Mouse (Mus musculus): ENCODE measurements at regions not wholly inside any gene's neighbourhood (a gene's known extent, or its start where the extent isn't known, plus 50 kb on each side); places are given as distances from the start of the nearest gene placed in this dataset.

DNA sequence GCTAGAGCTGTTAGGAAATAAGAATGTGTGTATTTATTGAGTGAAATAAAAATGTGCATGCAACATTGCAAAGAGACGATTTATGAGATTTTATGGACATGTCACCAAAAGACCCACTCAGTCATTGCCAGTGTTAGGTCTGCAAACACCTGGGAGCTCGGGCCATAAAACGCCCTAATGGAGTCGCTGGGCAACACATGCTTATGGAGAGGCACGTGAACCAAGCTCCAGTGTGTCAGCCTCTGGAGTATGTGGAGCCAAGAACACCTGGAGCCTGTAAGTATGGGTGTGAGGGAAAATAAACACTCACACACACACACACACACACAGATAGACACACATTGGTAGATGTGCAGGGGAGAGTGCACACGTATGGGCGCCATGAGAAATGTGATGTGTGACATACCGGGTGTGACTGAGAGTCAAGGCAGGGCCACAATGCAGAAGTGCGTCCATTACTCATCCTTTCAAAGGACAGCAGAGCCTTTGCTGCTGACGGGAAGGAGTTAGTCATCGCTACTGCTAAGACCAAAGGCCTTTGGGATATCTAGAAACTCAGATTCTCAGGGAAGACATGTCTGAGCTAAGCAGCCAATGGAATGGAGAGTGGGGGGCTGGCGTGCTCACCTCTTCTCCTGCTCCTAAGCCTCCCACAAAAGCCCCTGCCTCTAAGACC is 124.2 kb downstream of the Gm826 start:
- Histone ChIP-seq H3K4me1 (ENCODE audit: control insufficient read depth, insufficient read depth, low read depth, low read length) (no peaks in the 10 kb centered on the region), H3K9ac (ENCODE audit: low read depth, low read length) (no peak overlapping the region), H3K27ac (ENCODE audit: low read depth, low read length) (no peak overlapping the region), H3K36me3 (ENCODE audit: control insufficient read depth, insufficient read depth, low read length) (no peaks in the 10 kb centered on the region), H3K27me3 (replicated peaks; ENCODE audit: control insufficient read depth, insufficient read depth, low read length) (no peaks in the 10 kb centered on the region; the same call in 1 of the 2 replicates), H3K9me3 (ENCODE audit: control insufficient read depth, low read length) (no peaks in the 10 kb centered on the region), H3K4me2 (ENCODE audit: low read length) (no peak overlapping the region), H3K4me3 (ENCODE audit: low read length) (no peak overlapping the region)
- ATAC-seq = no peak
- WGBS = 92% methylated on average over 12 of the region's 12 CpGs

- 82% methylated on average over 3 of the region's 3 CpGs for WGBS
- Histone ChIP-seq H3K4me1 (ENCODE audit: control insufficient read depth, insufficient read depth, low read depth, low read length) (no peaks in the 10 kb centered on the region), H3K27me3 (replicated peaks; ENCODE audit: control insufficient read depth, insufficient read depth, low read length) (no peaks in the 10 kb centered on the region; the same call in 1 of the 2 replicates), H3K27ac (ENCODE audit: low read depth, low read length) (no peak overlapping the region), H3K36me3 (ENCODE audit: control insufficient read depth, insufficient read depth, low read length) (no peaks in the 10 kb centered on the region), H3K4me3 (ENCODE audit: low read length) (no peak overlapping the region), H3K4me2 (ENCODE audit: low read length) (no peak overlapping the region), H3K9me3 (ENCODE audit: control insufficient read depth, low read length) (no peaks in the 10 kb centered on the region), H3K9ac (ENCODE audit: low read depth, low read length) (no peak overlapping the region)
- no peak for ATAC-seq
Measured at GRCm38 (mm10) chr2:160208295-160208694, 125.7 kb downstream of the Gm826 start.

- Histone ChIP-seq H3K36me3 (ENCODE audit: control insufficient read depth, insufficient read depth, low read length) (no peaks in the 10 kb centered on the region), H3K9me3 (ENCODE audit: control insufficient read depth, low read length) (no peaks in the 10 kb centered on the region), H3K27me3 (replicated peaks; ENCODE audit: control insufficient read depth, insufficient read depth, low read length) (no peaks in the 10 kb centered on the region; the same call in 1 of the 2 replicates), H3K4me3 (ENCODE audit: low read length) (no peak overlapping the region), H3K4me1 (ENCODE audit: control insufficient read depth, insufficient read depth, low read depth, low read length) (no peaks in the 10 kb centered on the region), H3K27ac (ENCODE audit: low read depth, low read length) (no peak overlapping the region), H3K9ac (ENCODE audit: low read depth, low read length) (no peak overlapping the region), H3K4me2 (ENCODE audit: low read length) (no peak overlapping the region)
- WGBS = 74% methylated on average over 4 of the region's 4 CpGs
- no peak for ATAC-seq
Measured at GRCm38 (mm10) chr2:160207226-160207625, 126.7 kb downstream of the Gm826 start.

- Histone ChIP-seq H3K36me3 (ENCODE audit: control insufficient read depth, insufficient read depth, low read length) (no peaks in the 10 kb centered on the region), H3K27me3 (replicated peaks; ENCODE audit: control insufficient read depth, insufficient read depth, low read length) (no peaks in the 10 kb centered on the region), H3K27ac (ENCODE audit: low read depth, low read length) (no peak overlapping the region), H3K9ac (ENCODE audit: low read depth, low read length) (no peak overlapping the region), H3K4me2 (ENCODE audit: low read length) (no peak overlapping the region), H3K4me1 (ENCODE audit: control insufficient read depth, insufficient read depth, low read depth, low read length) (no peaks in the 10 kb centered on the region), H3K9me3 (ENCODE audit: control insufficient read depth, low read length) (no peaks in the 10 kb centered on the region), H3K4me3 (ENCODE audit: low read length) (no peak overlapping the region)
- ATAC-seq = no peak
- 85% methylated on average over 4 of the region's 4 CpGs for WGBS
Measured at GRCm38 (mm10) chr2:160192661-160193060, 141.3 kb downstream of the Gm826 start.

- Histone ChIP-seq H3K27me3 (replicated peaks; ENCODE audit: control insufficient read depth, insufficient read depth, low read length) (no peaks in the 10 kb centered on the region), H3K4me3 (ENCODE audit: low read length) (no peak overlapping the region), H3K27ac (ENCODE audit: low read depth, low read length) (no peak overlapping the region), H3K9ac (ENCODE audit: low read depth, low read length) (no peak overlapping the region), H3K4me1 (ENCODE audit: control insufficient read depth, insufficient read depth, low read depth, low read length) (no peaks in the 10 kb centered on the region), H3K36me3 (ENCODE audit: control insufficient read depth, insufficient read depth, low read length) (no peaks in the 10 kb centered on the region), H3K9me3 (ENCODE audit: control insufficient read depth, low read length) (no peaks in the 10 kb centered on the region), H3K4me2 (ENCODE audit: low read length) (no peak overlapping the region)
- 76% methylated on average over 5 of the region's 5 CpGs for WGBS
- ATAC-seq = no peak
Measured at GRCm38 (mm10) chr2:160186106-160186505, 147.9 kb downstream of the Gm826 start.

- Histone ChIP-seq H3K9ac (ENCODE audit: low read depth, low read length) (no peak overlapping the region), H3K4me1 (ENCODE audit: control insufficient read depth, insufficient read depth, low read depth, low read length) (no peaks in the 10 kb centered on the region), H3K4me2 (ENCODE audit: low read length) (no peak overlapping the region), H3K36me3 (ENCODE audit: control insufficient read depth, insufficient read depth, low read length) (no peaks in the 10 kb centered on the region), H3K9me3 (ENCODE audit: control insufficient read depth, low read length) (no peaks in the 10 kb centered on the region), H3K27me3 (replicated peaks; ENCODE audit: control insufficient read depth, insufficient read depth, low read length) (no peaks in the 10 kb centered on the region), H3K4me3 (ENCODE audit: low read length) (no peak overlapping the region), H3K27ac (ENCODE audit: low read depth, low read length) (no peak overlapping the region)
- 72% methylated on average over 9 of the region's 9 CpGs for WGBS
- no peak for ATAC-seq
Measured at GRCm38 (mm10) chr2:160170975-160171515, 162.9 kb downstream of the Gm826 start.

DNA sequence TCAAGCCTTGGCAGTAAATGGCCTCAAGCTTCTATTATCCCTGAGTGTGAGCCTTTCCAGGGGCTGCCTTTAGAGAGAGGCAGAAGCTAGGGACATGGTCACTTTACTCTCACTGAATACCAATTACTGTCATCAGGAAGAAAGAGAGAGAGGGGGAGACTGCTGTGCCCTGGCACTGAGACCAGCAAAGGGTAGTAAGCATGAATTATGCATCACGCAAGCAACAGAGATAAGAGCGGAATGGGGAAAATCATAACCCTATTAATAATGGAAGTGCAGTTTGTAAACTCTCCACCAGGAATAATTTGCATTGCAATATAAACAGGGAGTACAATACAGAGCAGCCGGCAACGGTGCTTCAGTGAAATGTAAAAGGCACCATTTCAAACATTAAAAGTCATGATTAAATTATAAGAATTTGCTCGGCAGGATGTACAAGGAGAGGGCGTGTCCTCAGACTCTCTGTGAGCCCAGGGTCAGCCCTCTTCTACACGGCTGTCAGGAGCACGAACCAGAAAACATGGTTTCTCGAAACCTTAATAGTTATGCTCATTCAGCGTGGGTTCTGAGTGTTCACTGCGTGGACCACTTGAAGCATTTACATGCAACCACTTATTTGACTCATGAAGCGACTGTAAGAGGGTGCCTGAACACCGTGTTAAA is 175.2 kb downstream of the Gm826 start:
- Histone ChIP-seq H3K9me3 (ENCODE audit: control insufficient read depth, low read length) (no peaks in the 10 kb centered on the region), H3K4me2 (ENCODE audit: low read length) (peak overlapping the region; percentile 40), H3K27ac (ENCODE audit: low read depth, low read length) (no peak overlapping the region), H3K9ac (ENCODE audit: low read depth, low read length) (no peak overlapping the region), H3K4me1 (ENCODE audit: control insufficient read depth, insufficient read depth, low read depth, low read length) (no peaks in the 10 kb centered on the region; the same call in 1 of the 2 replicates), H3K4me3 (ENCODE audit: low read length) (no peak overlapping the region; the same call in 1 of the 2 replicates), H3K36me3 (ENCODE audit: control insufficient read depth, insufficient read depth, low read length) (no peaks in the 10 kb centered on the region), H3K27me3 (replicated peaks; ENCODE audit: control insufficient read depth, insufficient read depth, low read length) (no peaks in the 10 kb centered on the region; the same call in 1 of the 2 replicates)
- 43% methylated on average over 13 of the region's 13 CpGs for WGBS
- peak; percentile 87 for ATAC-seq

DNA sequence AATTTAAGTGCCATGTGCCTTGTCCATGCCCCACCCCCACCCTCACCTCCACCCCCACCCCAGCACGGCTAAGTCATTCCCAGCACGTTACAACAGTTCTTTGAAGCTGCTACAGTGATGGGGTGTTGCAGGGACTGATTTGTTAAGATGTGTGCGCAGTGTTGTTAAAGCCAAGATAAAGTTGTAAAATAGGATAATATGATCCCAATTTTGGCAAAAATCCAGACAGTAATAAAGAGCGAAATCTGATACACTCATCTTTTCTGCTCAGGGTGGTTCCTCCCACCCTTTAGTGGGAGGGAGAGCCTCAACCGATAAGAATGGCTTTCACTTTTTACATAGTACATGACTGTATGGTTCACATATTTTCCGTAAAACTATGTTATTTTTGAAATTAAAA is 180.2 kb downstream of the Gm826 start:
- Histone ChIP-seq H3K9me3 (ENCODE audit: control insufficient read depth, low read length) (no peaks in the 10 kb centered on the region), H3K9ac (ENCODE audit: low read depth, low read length) (no peak overlapping the region), H3K4me3 (ENCODE audit: low read length) (no peak overlapping the region), H3K4me2 (ENCODE audit: low read length) (no peak overlapping the region), H3K27me3 (replicated peaks; ENCODE audit: control insufficient read depth, insufficient read depth, low read length) (no peaks in the 10 kb centered on the region; the same call in 1 of the 2 replicates), H3K4me1 (ENCODE audit: control insufficient read depth, insufficient read depth, low read depth, low read length) (no peaks in the 10 kb centered on the region), H3K27ac (ENCODE audit: low read depth, low read length) (no peak overlapping the region), H3K36me3 (ENCODE audit: control insufficient read depth, insufficient read depth, low read length) (no peaks in the 10 kb centered on the region)
- WGBS = 75% methylated on average over 6 of the region's 6 CpGs
- ATAC-seq = no peak

DNA sequence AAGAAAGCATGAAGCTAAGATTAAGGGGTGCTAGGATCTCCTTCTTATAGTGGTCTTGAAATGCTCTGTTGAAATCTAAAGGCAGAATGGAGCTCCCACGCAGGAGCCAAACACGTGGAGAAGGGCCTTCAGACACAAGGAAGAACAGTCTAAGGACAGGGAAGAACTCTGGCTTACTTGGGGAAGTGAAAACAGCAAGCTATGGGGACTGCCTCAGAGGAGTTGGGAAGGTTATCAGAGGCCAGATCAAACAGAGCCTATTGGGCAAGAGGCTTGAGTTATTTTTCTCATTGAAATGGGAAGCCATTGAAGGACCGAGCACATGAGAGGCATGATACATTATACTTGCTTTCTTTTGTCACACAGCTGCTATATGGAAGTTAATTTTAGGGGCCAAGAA is 181.9 kb downstream of the Gm826 start:
- WGBS = 79% methylated on average over 3 of the region's 3 CpGs

More for the DNA sequence above, 181.9 kb downstream of the Gm826 start:
- Histone ChIP-seq H3K4me3 (ENCODE audit: low read length) (no peak overlapping the region), H3K4me2 (ENCODE audit: low read length) (no peak overlapping the region), H3K27me3 (replicated peaks; ENCODE audit: control insufficient read depth, insufficient read depth, low read length) (no peaks in the 10 kb centered on the region; the same call in 1 of the 2 replicates), H3K4me1 (ENCODE audit: control insufficient read depth, insufficient read depth, low read depth, low read length) (no peaks in the 10 kb centered on the region), H3K9me3 (ENCODE audit: control insufficient read depth, low read length) (no peaks in the 10 kb centered on the region), H3K27ac (ENCODE audit: low read depth, low read length) (no peak overlapping the region), H3K36me3 (ENCODE audit: control insufficient read depth, insufficient read depth, low read length) (no peaks in the 10 kb centered on the region), H3K9ac (ENCODE audit: low read depth, low read length) (no peak overlapping the region)
- no peak for ATAC-seq

Data from hindbrain, embryonic 16.5 days (tissue).